Mouse (Mus musculus) MEL (cell line): ENCODE data around the gene Cbl. TPM values are rescaled to one million over a fixed set of nuclear protein-coding genes. Genes with fewer than 3 reads are reported as not detected.

Source experiments
- DNase-seq: peaks from one replicate; pipeline ENCODE4 v3.0.0; 2011; ENCODE audit warnings: low read depth, low spot score
- H3K27ac ChIP-seq: 2 replicates; pipeline ENCODE4 v1.5.1; 2012; ENCODE audit warnings: low read depth, mild to moderate bottlenecking, control low read depth, low read length, moderate library complexity; ENCODE audit not compliant: control insufficient read depth
- H3K27me3 ChIP-seq, 2 experiments: fragments of 150-350 bp in 1 of 2; sonication (generic) in 1 of 2; 2 replicates each; pipeline ENCODE4 v1.6.1; 2012; ENCODE audit warnings: low read length in 2 of 2, mild to moderate bottlenecking in 2 of 2, improper control_type of control experiment in 1 of 2, moderate library complexity in 1 of 2; ENCODE audit not compliant: insufficient read depth in 2 of 2, control insufficient read depth in 1 of 2
- H3K36me3 ChIP-seq, 2 experiments: 2 replicates each; pipeline ENCODE4 v1.6.1; 2012 to 2014; ENCODE audit warnings: low read length in 2 of 2, improper control_type of control experiment in 1 of 2, inconsistent platforms in 1 of 2, mild to moderate bottlenecking in 1 of 2; ENCODE audit not compliant: insufficient read depth in 2 of 2, control insufficient read depth in 1 of 2
- H3K4me1 ChIP-seq, 2 experiments: fragments of 150-350 bp in 1 of 2; sonication (generic) in 1 of 2; 2 replicates each; pipeline ENCODE4 v1.6.1; 2012; ENCODE audit warnings: low read length in 2 of 2, improper control_type of control experiment in 1 of 2, mild to moderate bottlenecking in 1 of 2; ENCODE audit not compliant: insufficient read depth in 2 of 2, control insufficient read depth in 1 of 2
- H3K4me3 ChIP-seq, 2 experiments: fragments of 150-350 bp in 1 of 2; sonication (generic) in 1 of 2; 2 replicates each; pipeline ENCODE4 v1.5.1; 2012; ENCODE audit warnings: low read depth in 2 of 2, low read length in 2 of 2, mild to moderate bottlenecking in 2 of 2, moderate library complexity in 2 of 2, control low read depth in 1 of 2, improper control_type of control experiment in 1 of 2; ENCODE audit not compliant: control insufficient read depth in 1 of 2, insufficient read depth in 1 of 2
- H3K79me2 ChIP-seq: 2 replicates; pipeline ENCODE4 v1.6.1; 2012; ENCODE audit warnings: mild to moderate bottlenecking, low read length, moderate library complexity; ENCODE audit not compliant: control insufficient read depth, poor library complexity, insufficient read depth
- H3K9ac ChIP-seq: 2 replicates; pipeline ENCODE4 v1.6.1; 2012; ENCODE audit warnings: low read depth, mild to moderate bottlenecking, control low read depth, low read length, moderate library complexity; ENCODE audit not compliant: control insufficient read depth, poor library complexity, severe bottlenecking
- H3K9me3 ChIP-seq: fragments of 150-350 bp; sonication (generic); replicated peaks from 2 replicates; pipeline ENCODE4 v1.6.1; 2012; ENCODE audit warnings: mild to moderate bottlenecking, low read length, improper control_type of control experiment, moderate library complexity; ENCODE audit not compliant: insufficient read depth
- BHLHE40 ChIP-seq: IDR thresholded peaks from 2 replicates; pipeline ENCODE4 v1.6.1; 2012; ENCODE audit warnings: low read depth, mild to moderate bottlenecking, inconsistent platforms, low read length, improper control_type of control experiment, borderline replicate concordance
- CHD2 ChIP-seq: IDR thresholded peaks from 2 replicates; pipeline ENCODE4 v1.6.1; 2011; ENCODE audit warnings: low read length, improper control_type of control experiment
- ELF1 ChIP-seq: IDR thresholded peaks from 2 replicates; pipeline ENCODE4 v1.6.1; 2014; ENCODE audit warnings: low read depth, mild to moderate bottlenecking, inconsistent platforms, low read length, improper control_type of control experiment, moderate library complexity
- GABPA ChIP-seq: IDR thresholded peaks from 2 replicates; pipeline ENCODE4 v1.6.1; 2012; ENCODE audit warnings: low read depth, mild to moderate bottlenecking, inconsistent platforms, low read length, improper control_type of control experiment, moderate library complexity
- GATA1 ChIP-seq: IDR thresholded peaks from 2 replicates; pipeline ENCODE4 v1.6.1; 2011; ENCODE audit warnings: low read depth, low read length, improper control_type of control experiment
- HCFC1 ChIP-seq: IDR thresholded peaks from 2 replicates; pipeline ENCODE4 v1.6.1; 2012; ENCODE audit warnings: low read depth, mild to moderate bottlenecking, inconsistent platforms, low read length, improper control_type of control experiment, moderate library complexity
- KAT2A ChIP-seq: conservative IDR thresholded peaks from 2 replicates; pipeline ENCODE4 v1.6.1; 2012; ENCODE audit warnings: low read depth, low read length, improper control_type of control experiment, inconsistent platforms
- MAX ChIP-seq: IDR thresholded peaks from 2 replicates; pipeline ENCODE4 v1.6.1; 2011; ENCODE audit warnings: low read length, improper control_type of control experiment
- MEF2A ChIP-seq: IDR thresholded peaks from 2 replicates; pipeline ENCODE4 v1.6.1; 2014; ENCODE audit warnings: low read depth, mild to moderate bottlenecking, inconsistent platforms, low read length, improper control_type of control experiment; ENCODE audit not compliant: poor library complexity, insufficient replicate concordance, severe bottlenecking; ENCODE audit errors: extremely low read depth
- MXI1 ChIP-seq: IDR thresholded peaks from 2 replicates; pipeline ENCODE4 v1.6.1; 2011; ENCODE audit warnings: mild to moderate bottlenecking, low read depth, low read length, improper control_type of control experiment
- MYB ChIP-seq: IDR thresholded peaks from 2 replicates; pipeline ENCODE4 v1.6.1; 2011; ENCODE audit warnings: mild to moderate bottlenecking, low read depth, low read length, improper control_type of control experiment
- MYC ChIP-seq: IDR thresholded peaks from 2 replicates; pipeline ENCODE4 v1.6.1; 2011; ENCODE audit warnings: low read depth, mild to moderate bottlenecking, low read length, improper control_type of control experiment, moderate library complexity
- NELFE ChIP-seq: IDR thresholded peaks from 2 replicates; pipeline ENCODE4 v1.6.1; 2011; ENCODE audit warnings: low read depth, low read length, improper control_type of control experiment
- NRF1 ChIP-seq: IDR thresholded peaks from 2 replicates; pipeline ENCODE4 v1.6.1; 2014; ENCODE audit warnings: low read depth, mild to moderate bottlenecking, inconsistent platforms, low read length, improper control_type of control experiment, moderate library complexity; ENCODE audit not compliant: poor library complexity, insufficient read depth, severe bottlenecking
- POLR2A ChIP-seq, 2 experiments: IDR thresholded peaks; 2 replicates each; pipeline ENCODE4 v1.6.1; 2011 to 2012; ENCODE audit warnings: low read length in 2 of 2, mild to moderate bottlenecking in 2 of 2, control low read depth in 1 of 2, improper control_type of control experiment in 1 of 2, low read depth in 1 of 2, moderate library complexity in 1 of 2; ENCODE audit not compliant: control insufficient read depth in 1 of 2, insufficient read depth in 1 of 2, poor library complexity in 1 of 2
- POLR2AphosphoS2 ChIP-seq: IDR thresholded peaks from 2 replicates; pipeline ENCODE4 v1.6.1; 2011; ENCODE audit warnings: low read length, improper control_type of control experiment
- POLR2AphosphoS5 ChIP-seq: IDR thresholded peaks from 2 replicates; pipeline ENCODE4 v1.6.1; 2012; ENCODE audit warnings: low read depth, borderline replicate concordance, mild to moderate bottlenecking, inconsistent platforms, low read length, moderate library complexity, mixed read lengths
- RAD21 ChIP-seq: IDR thresholded peaks from 2 replicates; pipeline ENCODE4 v1.6.1; 2011; ENCODE audit warnings: mild to moderate bottlenecking, low read depth, low read length, improper control_type of control experiment
- RCOR1 ChIP-seq: IDR thresholded peaks from 2 replicates; pipeline ENCODE4 v1.6.1; 2012; ENCODE audit warnings: low read depth, mild to moderate bottlenecking, inconsistent platforms, low read length, improper control_type of control experiment
- SIN3A ChIP-seq: IDR thresholded peaks from 2 replicates; pipeline ENCODE4 v1.6.1; 2012; ENCODE audit warnings: low read length, improper control_type of control experiment, inconsistent platforms
- TBP ChIP-seq: IDR thresholded peaks from 2 replicates; pipeline ENCODE4 v1.8.0; 2011; ENCODE audit warnings: low read depth, low read length, improper control_type of control experiment
- TCF12 ChIP-seq: IDR thresholded peaks from 2 replicates; pipeline ENCODE4 v1.6.1; 2014; ENCODE audit warnings: low read depth, mild to moderate bottlenecking, inconsistent platforms, low read length, improper control_type of control experiment, moderate library complexity
- UBTF ChIP-seq: IDR thresholded peaks from 2 replicates; pipeline ENCODE4 v1.6.1; 2012; ENCODE audit warnings: low read depth, mild to moderate bottlenecking, inconsistent platforms, low read length, improper control_type of control experiment, moderate library complexity, borderline replicate concordance; ENCODE audit not compliant: insufficient read depth
- USF2 ChIP-seq, 2 experiments: IDR thresholded peaks; 2 replicates each; pipeline ENCODE4 v1.6.1; 2011 to 2012; ENCODE audit warnings: improper control_type of control experiment in 2 of 2, low read length in 2 of 2, borderline replicate concordance in 1 of 2, inconsistent platforms in 1 of 2, low read depth in 1 of 2, mild to moderate bottlenecking in 1 of 2; ENCODE audit not compliant: insufficient read depth in 1 of 2
- ZC3H11A ChIP-seq: IDR thresholded peaks from 2 replicates; pipeline ENCODE4 v1.6.1; 2012; ENCODE audit warnings: low read depth, mild to moderate bottlenecking, inconsistent platforms, low read length, improper control_type of control experiment
- ZKSCAN1 ChIP-seq: IDR thresholded peaks from 2 replicates; pipeline ENCODE4 v1.6.1; 2012; ENCODE audit warnings: low read depth, mild to moderate bottlenecking, inconsistent platforms, low read length, improper control_type of control experiment, moderate library complexity
- ZMIZ1 ChIP-seq: IDR thresholded peaks from 2 replicates; pipeline ENCODE4 v1.6.1; 2012; ENCODE audit warnings: low read depth, mild to moderate bottlenecking, inconsistent platforms, low read length, improper control_type of control experiment, moderate library complexity
- ZNF384 ChIP-seq: IDR thresholded peaks from 2 replicates; pipeline ENCODE4 v1.6.1; 2012; ENCODE audit warnings: low read depth, mild to moderate bottlenecking, inconsistent platforms, low read length, improper control_type of control experiment
- polyA plus RNA-seq, 2 experiments: library from polyadenylated mRNA; stranded (reverse) in 1 of 2; unstranded in 1 of 2; fragments of >175 nt in 1 of 2; fragments of >200 nt in 1 of 2; gene quantifications; 2 replicates each; pipeline versions ENCODE4 v1.2.1 to v1.2.4; 2012; ENCODE audit warnings: low replicate concordance in 2 of 2, low read depth in 1 of 2; ENCODE audit not compliant: insufficient read length in 2 of 2, insufficient read depth in 1 of 2, missing spikeins in 1 of 2
- total RNA-seq: library from RNA; depleted of rRNA; stranded (reverse); fragments of 300-350 nt; gene quantifications from 2 replicates; pipeline ENCODE4 v1.2.3, GENCODE M21; 2012

Gene Cbl
- total and polyA plus RNA-seq, 3 experiments = 9.1 to 41.1 (median 36.8) TPM

DNA sequence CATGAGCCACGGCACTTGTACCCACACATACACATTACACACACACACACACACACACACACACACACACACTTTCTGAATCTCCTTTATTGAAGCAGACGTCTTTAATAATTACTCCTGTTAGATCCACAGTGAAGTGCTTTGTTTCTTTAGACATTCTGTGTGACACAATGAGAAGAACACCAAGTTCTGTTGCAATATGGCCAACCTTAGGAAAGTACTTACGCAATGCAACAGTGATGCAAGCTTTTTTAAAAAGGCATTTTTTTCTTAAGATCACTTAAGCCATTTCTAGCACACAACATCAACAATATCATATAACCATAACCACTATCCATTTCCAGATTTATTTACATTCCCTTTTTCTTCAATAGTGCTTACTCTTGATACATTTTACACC, 42.7 kb downstream of the Cbl start:
- H3K4me1 ChIP-seq = peaks cover 5 to 10% of the 10 kb centered on the region in 2 experiments
- TF ChIP-seq ZKSCAN1 (no peak), ZC3H11A (no peak), CHD2 (no peak), BHLHE40 (no peak), MYB (no peak), MAX (no peak), POLR2A (IDR thresholded peaks at IDR 0.05; ENCODE audit: control insufficient read depth in 1 of 2, insufficient read depth in 1 of 2, low read depth in 1 of 2, low read length in 2 of 2, poor library complexity in 1 of 2) (no peak), GABPA (no peak), USF2 (IDR thresholded peaks at IDR 0.05; ENCODE audit: borderline replicate concordance in 1 of 2, insufficient read depth in 1 of 2, low read depth in 1 of 2, low read length in 2 of 2) (no peak), KAT2A (no peak), SIN3A (no peak), UBTF (no peak), RAD21 (no peak), NRF1 (no peak), HCFC1 (no peak), ZMIZ1 (no peak), MEF2A (no peak), POLR2AphosphoS5 (no peak), POLR2AphosphoS2 (no peak), GATA1 (no peak)
- TF ChIP-seq, all 39 proteins: peak for 0
- Histone ChIP-seq H3K36me3 (peaks cover 2 to 18% of the 10 kb centered on the region in 2 experiments; a peak in 2 of 4 replicates), H3K4me3 (no peak overlapping the region), H3K9ac (no peak overlapping the region), H3K27me3 (no peaks in the 10 kb centered on the region), H3K27ac (no peak overlapping the region), H3K79me2 (peaks cover 3% of the 10 kb centered on the region; the same call in 1 of the 2 replicates), H3K9me3 (no peaks in the 10 kb centered on the region)
- no peak for DNase-seq

DNA sequence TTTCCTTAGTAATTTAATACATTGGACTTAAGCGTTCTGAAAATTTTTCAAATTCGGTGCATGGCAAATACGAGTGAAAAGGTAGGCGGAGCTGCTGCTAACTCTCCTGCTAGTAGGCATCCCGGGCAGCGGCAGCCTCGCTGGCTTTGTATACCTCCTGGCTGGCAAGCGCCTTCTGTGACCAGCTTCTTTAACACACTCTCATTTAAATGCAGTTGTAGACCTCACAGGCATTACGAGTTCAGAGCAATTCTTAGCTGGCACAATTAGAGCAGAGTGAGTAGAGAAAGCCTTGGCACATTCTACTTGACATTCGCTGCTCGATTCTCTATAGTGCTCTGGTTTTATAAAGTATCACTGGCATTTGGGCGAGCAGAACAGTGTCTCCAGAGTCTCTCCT, 45.6 kb downstream of the Cbl start:
- TF ChIP-seq MYC (no peak), ZMIZ1 (no peak), CHD2 (no peak), UBTF (no peak), GABPA (no peak), POLR2AphosphoS5 (no peak), ELF1 (no peak), NELFE (no peak), MYB (no peak), KAT2A (no peak), MXI1 (no peak), POLR2A (IDR thresholded peaks at IDR 0.05; ENCODE audit: control insufficient read depth in 1 of 2, insufficient read depth in 1 of 2, low read depth in 1 of 2, low read length in 2 of 2, poor library complexity in 1 of 2) (no peak), TBP (no peak), ZNF384 (no peak), RCOR1 (no peak), BHLHE40 (no peak), MEF2A (no peak), TCF12 (no peak), USF2 (IDR thresholded peaks at IDR 0.05; ENCODE audit: borderline replicate concordance in 1 of 2, insufficient read depth in 1 of 2, low read depth in 1 of 2, low read length in 2 of 2) (no peak), GATA1 (no peak)
- peaks cover 2 to 3% of the 10 kb centered on the region in 2 experiments; a peak in 1 of 4 replicates for H3K36me3 ChIP-seq
- 0 out of 2 replicates have a peak, but pooled peaks cover 2% of the 10 kb centered on the region for H3K79me2 ChIP-seq
- no peak overlapping the region for H3K9ac ChIP-seq
- no peaks in the 10 kb centered on the region; a peak in 1 of 4 replicates for H3K4me1 ChIP-seq
- DNase-seq = no peak
- no peaks in the 10 kb centered on the region for H3K27me3 ChIP-seq
- H3K4me3 ChIP-seq = no peak overlapping the region
- no peaks in the 10 kb centered on the region for H3K9me3 ChIP-seq
- no peak overlapping the region for H3K27ac ChIP-seq
